Mouse (Mus musculus) cerebellum, postnatal 36 days (tissue): ENCODE measurements at regions not wholly inside any gene's neighbourhood (a gene's known extent, or its start where the extent isn't known, plus 50 kb on each side); places are given as distances from the start of the nearest gene placed in this dataset.
"Not testable (repeated sequence)": the region's sequence is repeated elsewhere in the genome, so short reads cannot be mapped to it uniquely, and the experiment has no call there.

ENCODE experiments used
- DNase-seq, 2 experiments: peaks; one replicate each; pipeline ENCODE4 v3.0.0; 2021 to 2022; ENCODE audit warnings: mixed read lengths in 2 of 2

GRCm38 (mm10) chr9:41914611-41915010 lies 209.5 kb downstream of the Sorl1 start:
- no peak for DNase-seq

GRCm38 (mm10) chr9:41913911-41914310 lies 210.2 kb downstream of the Sorl1 start:
- no peak for DNase-seq

GRCm38 (mm10) chr9:41912482-41912881 lies 211.6 kb downstream of the Sorl1 start:
- no peak for DNase-seq

- DNase-seq, result no peak
Measured at GRCm38 (mm10) chr9:41900606-41900974, 223.5 kb downstream of the Sorl1 start.

- no peak for DNase-seq
Measured at GRCm38 (mm10) chr9:41899766-41900605, 224.1 kb downstream of the Sorl1 start.

GRCm38 (mm10) chr9:41895106-41895505 lies 229.0 kb downstream of the Sorl1 start:
- DNase-seq, result no peak

GRCm38 (mm10) chr9:41892841-41893240 lies 231.3 kb downstream of the Sorl1 start:
- no peak for DNase-seq

GRCm38 (mm10) chr9:41891206-41891605 lies 232.9 kb downstream of the Sorl1 start:
- no peak for DNase-seq

- DNase-seq, result peak; percentile 15 to 32
Measured at GRCm38 (mm10) chr9:41890273-41891141, 233.6 kb downstream of the Sorl1 start.

- no peak for DNase-seq
Measured at GRCm38 (mm10) chr9:41889568-41890272, 234.4 kb downstream of the Sorl1 start.

GRCm38 (mm10) chr9:41888616-41889150 lies 235.4 kb downstream of the Sorl1 start:
- no peak for DNase-seq

- DNase-seq, result not testable (repeated sequence)
Measured at GRCm38 (mm10) chr9:41886456-41886855, 237.6 kb downstream of the Sorl1 start.

- DNase-seq, result no peak
Measured at GRCm38 (mm10) chr9:41880457-41880856, 243.6 kb downstream of the Sorl1 start.

- DNase-seq, result no peak
Measured at GRCm38 (mm10) chr9:41879080-41879479, 245.0 kb downstream of the Sorl1 start.

GRCm38 (mm10) chr9:41861136-41861535 lies 263.0 kb downstream of the Sorl1 start:
- DNase-seq, result no peak

GRCm38 (mm10) chr9:41860681-41861080 lies 263.4 kb downstream of the Sorl1 start:
- DNase-seq, result no peak

GRCm38 (mm10) chr9:41859780-41860179 lies 264.3 kb downstream of the Sorl1 start:
- no peak for DNase-seq

- DNase-seq, result no peak
Measured at GRCm38 (mm10) chr9:41852099-41852498, 272.0 kb downstream of the Sorl1 start.

- DNase-seq, result no peak
Measured at GRCm38 (mm10) chr9:41849628-41850326, 274.3 kb downstream of the Sorl1 start.

GRCm38 (mm10) chr9:41844616-41845015 lies 279.5 kb downstream of the Sorl1 start:
- no peak for DNase-seq

- no peak for DNase-seq
Measured at GRCm38 (mm10) chr9:41834487-41835404, 289.4 kb downstream of the Sorl1 start.
